Mouse (Mus musculus): ENCODE data around the gene Sec22b. TPM values are rescaled to one million over a fixed set of nuclear protein-coding genes. Genes with fewer than 3 reads are reported as not detected.

Sec22b gene
- polyA plus RNA-seq, 2 experiments, result 22.6 to 63.5 TPM

DNA sequence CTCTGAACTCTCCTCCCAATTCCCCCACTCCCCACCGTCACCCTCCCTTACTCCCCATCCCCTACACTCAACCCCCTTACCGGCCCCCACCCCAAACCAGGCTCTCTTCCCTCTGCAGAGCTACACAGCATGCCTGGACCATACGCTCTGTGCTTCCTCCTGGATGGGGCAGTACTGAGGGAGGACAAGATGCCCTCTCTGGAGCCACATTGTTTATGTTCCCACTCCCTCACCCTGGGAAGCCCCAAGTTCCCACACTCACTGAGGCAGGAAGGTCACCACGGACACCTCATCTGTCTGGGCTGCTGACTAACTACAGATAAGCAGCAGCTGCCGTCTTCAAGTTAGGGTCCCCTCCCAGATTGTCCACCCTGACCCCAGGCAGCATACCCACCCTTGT is 71.2 kb downstream of the Sec22b start:
- H3K4me1 ChIP-seq (replicated peaks; ENCODE audit: control insufficient read depth in 2 of 2, insufficient read depth in 2 of 2, low read length in 1 of 2), result peaks cover 2 to 31% of the 10 kb centered on the region in 2 experiments; a peak in 2 of 4 replicates
- H3K36me3 ChIP-seq (replicated peaks; ENCODE audit: control insufficient read depth, insufficient read depth, low read depth), result no peaks in the 10 kb centered on the region
- no peaks in the 10 kb centered on the region for H3K9me3 ChIP-seq (ENCODE audit: control insufficient read depth, low read length)
- ATAC-seq (ENCODE audit: insufficient read depth) (no peak), DNase-seq (ENCODE audit: low read depth in 3 of 3, low spot score in 3 of 3) (no peak)
- no peaks in the 10 kb centered on the region for H3K27me3 ChIP-seq (ENCODE audit: control insufficient read depth, insufficient read depth, low read length)
- no peak overlapping the region for H3K27ac ChIP-seq
- TF ChIP-seq CTCF (IDR thresholded peaks at IDR 0.05; ENCODE audit: low read depth) (no peak), EP300 (IDR thresholded peaks at IDR 0.05; ENCODE audit: low read depth) (no peak)
- 31% methylated on average over 5 of the region's 5 CpGs for WGBS (ENCODE audit: insufficient replicate concordance)
- H3K4me3 ChIP-seq (ENCODE audit: insufficient read depth in 1 of 2, low read depth in 2 of 2, low read length in 2 of 2), result no peak overlapping the region
- no peak overlapping the region for H3K4me2 ChIP-seq (ENCODE audit: low read depth)
- no peak overlapping the region for H3K9ac ChIP-seq (replicated peaks)

GRCm38 (mm10) chr3:97972707-97973106 is 71.7 kb downstream of the Sec22b start:
- Histone ChIP-seq H3K27me3 (ENCODE audit: control insufficient read depth, insufficient read depth, low read length) (no peaks in the 10 kb centered on the region), H3K4me1 (replicated peaks; ENCODE audit: control insufficient read depth in 2 of 2, insufficient read depth in 2 of 2, low read length in 1 of 2) (peaks cover 2 to 28% of the 10 kb centered on the region in 2 experiments; a peak in 2 of 4 replicates), H3K4me3 (ENCODE audit: insufficient read depth in 1 of 2, low read depth in 2 of 2, low read length in 2 of 2) (no peak overlapping the region), H3K9ac (replicated peaks) (no peak overlapping the region), H3K36me3 (replicated peaks; ENCODE audit: control insufficient read depth, insufficient read depth, low read depth) (no peaks in the 10 kb centered on the region), H3K4me2 (ENCODE audit: low read depth) (no peak overlapping the region), H3K9me3 (ENCODE audit: control insufficient read depth, low read length) (no peaks in the 10 kb centered on the region), H3K27ac (no peak overlapping the region)
- 49% methylated on average over 4 of the region's 4 CpGs for WGBS (ENCODE audit: insufficient replicate concordance)
- ATAC-seq (ENCODE audit: insufficient read depth) (no peak), DNase-seq (ENCODE audit: low read depth in 3 of 3, low spot score in 3 of 3) (no peak)
- TF ChIP-seq CTCF (IDR thresholded peaks at IDR 0.05; ENCODE audit: low read depth) (no peak), EP300 (IDR thresholded peaks at IDR 0.05; ENCODE audit: low read depth) (no peak)

Other genes with a start within 250 kb of the Sec22b start
- gene Prkab2, start 243.0 kb upstream of the Sec22b start, polyA plus RNA-seq (2012; rRNA removed), result 1.6 and 2.1 TPM in 2 replicates
- gene Prkab2, start 243.0 kb upstream of the Sec22b start, polyA plus RNA-seq (2014; fragmentation: Nextera tagmentation; extraction: Ambion mirVana), result 1.1 and 1.3 TPM in 2 replicates
- not detected in 2 replicates for gene Gm17651, start 226.5 kb upstream of the Sec22b start, polyA plus RNA-seq (2012; rRNA removed)
- not detected in 2 replicates for gene Gm17651, start 226.5 kb upstream of the Sec22b start, polyA plus RNA-seq (2014; fragmentation: Nextera tagmentation; extraction: Ambion mirVana)
- 2.3 and 4.0 TPM in 2 replicates for gene Pde4dip, start 12.5 kb upstream of the Sec22b start, polyA plus RNA-seq (2012; rRNA removed)
- 5.8 and 6.7 TPM in 2 replicates for gene Pde4dip, start 12.5 kb upstream of the Sec22b start, polyA plus RNA-seq (2014; fragmentation: Nextera tagmentation; extraction: Ambion mirVana)
- gene Notch2, start 112.3 kb downstream of the Sec22b start, polyA plus RNA-seq (2012; rRNA removed), result 2.7 and 3.0 TPM in 2 replicates
- gene Notch2, start 112.3 kb downstream of the Sec22b start, polyA plus RNA-seq (2014; fragmentation: Nextera tagmentation; extraction: Ambion mirVana), result 5.4 and 5.8 TPM in 2 replicates

Data from liver, embryonic 14.5 days (tissue).